Comparison of ENCODE assay signal across 11 mouse cellular contexts in genomic region chr6:144753963-144754296, GRCm38 (mm10). TPM values are rescaled to one million over a fixed set of nuclear protein-coding genes. Genes with fewer than 3 reads are reported as not detected.
DNase-seq lines count a peak whose midpoint lies in the region; ATAC-seq and TF ChIP-seq lines count a peak whose summit lies in the region.
"Had no signal": no experiment of that assay in that cellular context is flagged by ENCODE, and none has a peak within 500 bp of the region (broad histone marks: within the 10 kb centered on the region; RNA-seq: fewer than 3 reads in every experiment).

No protein-coding gene starts in this region.

- H3K4me2 ChIP-seq in forebrain, embryonic 15.5 days (replicated peaks): no peak overlapping the region
- H3K4me2 ChIP-seq in forebrain, embryonic 12.5 days: no peak overlapping the region
- no peak overlapping the region for H3K4me2 ChIP-seq in lung, embryonic 14.5 days
- H3K4me2 ChIP-seq: embryonic facial prominence, embryonic 13.5 days; hindbrain, embryonic 14.5 days had no signal

- H3K4me3 ChIP-seq in forebrain, embryonic 15.5 days: no peak overlapping the region
- no peak overlapping the region for H3K4me3 ChIP-seq in forebrain, embryonic 12.5 days (replicated peaks)
- H3K4me3 ChIP-seq in lung, embryonic 14.5 days (ENCODE audit: low read depth, low read length): no peak overlapping the region
- no peak overlapping the region for H3K4me3 ChIP-seq in layer of hippocampus, adult 2 months
- H3K4me3 ChIP-seq: embryonic facial prominence, embryonic 13.5 days had no signal

- no peaks in the 10 kb centered on the region for H3K27me3 ChIP-seq in forebrain, embryonic 15.5 days
- H3K27me3 ChIP-seq in forebrain, embryonic 12.5 days: no peaks in the 10 kb centered on the region
- H3K27me3 ChIP-seq in lung, embryonic 14.5 days (ENCODE audit: insufficient read depth, low read length): no peaks in the 10 kb centered on the region

- H3K4me1 ChIP-seq in forebrain, embryonic 15.5 days: no peaks in the 10 kb centered on the region
- H3K4me1 ChIP-seq in forebrain, embryonic 12.5 days: no peaks in the 10 kb centered on the region; the same call in 1 of the 2 replicates
- 0 out of 2 replicates have a peak, but pooled peaks cover 7% of the 10 kb centered on the region for H3K4me1 ChIP-seq in lung, embryonic 14.5 days (ENCODE audit: insufficient read depth)

- no peak for TF ChIP-seq CTCF in lung, embryonic 14.5 days (IDR thresholded peaks at IDR 0.05; ENCODE audit: low read depth)
- TF ChIP-seq CTCF in layer of hippocampus, adult 2 months (conservative IDR thresholded peaks at IDR 0.05): no peak

- H3K9ac ChIP-seq in forebrain, embryonic 15.5 days (replicated peaks): no peak overlapping the region
- no peak overlapping the region for H3K9ac ChIP-seq in forebrain, embryonic 12.5 days
- no peak overlapping the region for H3K9ac ChIP-seq in lung, embryonic 14.5 days
- H3K9ac ChIP-seq: embryonic facial prominence, embryonic 13.5 days; hindbrain, embryonic 14.5 days; liver, embryonic 14.5 days had no signal

- H3K36me3 ChIP-seq in forebrain, embryonic 15.5 days: no peaks in the 10 kb centered on the region
- no peaks in the 10 kb centered on the region for H3K36me3 ChIP-seq in forebrain, embryonic 12.5 days (replicated peaks)
- H3K36me3 ChIP-seq in lung, embryonic 14.5 days (ENCODE audit: insufficient read depth): no peaks in the 10 kb centered on the region
- H3K36me3 ChIP-seq: embryonic facial prominence, embryonic 13.5 days had no signal

- DNase-seq in adipocyte (ENCODE audit: low spot score): peak; percentile 97
- peak; percentile 75 for DNase-seq in hindlimb bud, embryonic 11.5 days (ENCODE audit: extremely low spot score, low read depth, low spot score)
- DNase-seq in lung, embryonic 14.5 days: peak; percentile 76
- DNase-seq in frontal cortex, postnatal 25 days (ENCODE audit: low spot score in 2 of 2): no peak
- DNase-seq in layer of hippocampus, adult 2 months (ENCODE audit: low spot score in 2 of 2): no peak
- DNase-seq in left cerebral cortex, adult 9 months (ENCODE audit: low spot score in 2 of 2): no peak

- no peak for ATAC-seq in forebrain, embryonic 15.5 days (replicated peaks)
- ATAC-seq in forebrain, embryonic 12.5 days (ENCODE audit: low FRiP score): no peak
- peak; percentile 54 for ATAC-seq in lung, embryonic 14.5 days (ENCODE audit: insufficient read depth)

- 52% methylated on average over 3 of the region's 3 CpGs for WGBS in forebrain, embryonic 15.5 days
- WGBS in forebrain, embryonic 12.5 days: 32% methylated on average over 3 of the region's 3 CpGs
- 28% methylated on average over 3 of the region's 3 CpGs for WGBS in lung, embryonic 14.5 days

- peak overlapping the region; percentile 46; the same call in 1 of the 2 replicates for H3K27ac ChIP-seq in forebrain, embryonic 15.5 days (replicated peaks)
- H3K27ac ChIP-seq in forebrain, embryonic 12.5 days: no peak overlapping the region
- peak overlapping the region; percentile 5; the same call in 1 of the 2 replicates for H3K27ac ChIP-seq in lung, embryonic 14.5 days (ENCODE audit: low read depth)
- no peak overlapping the region for H3K27ac ChIP-seq in layer of hippocampus, adult 2 months
- H3K27ac ChIP-seq: embryonic facial prominence, embryonic 13.5 days; hindbrain, embryonic 14.5 days; liver, embryonic 14.5 days had no signal

- H3K9me3 ChIP-seq in forebrain, embryonic 15.5 days: no peaks in the 10 kb centered on the region
- H3K9me3 ChIP-seq in forebrain, embryonic 12.5 days: no peaks in the 10 kb centered on the region
- H3K9me3 ChIP-seq in lung, embryonic 14.5 days (ENCODE audit: low read depth, low read length): no peaks in the 10 kb centered on the region
- H3K9me3 ChIP-seq: embryonic facial prominence, embryonic 13.5 days had no signal

RNA-seq across cellular contexts. Expression of gene Sox5, which starts 27.8 kb away (rescaled TPM):
- 239 and 259 TPM in 2 replicates for polyA plus RNA-seq in forebrain, embryonic 15.5 days (2015; fragmentation: Nextera tagmentation; extraction: Ambion mirVana)
- 89.0 and 102 TPM in 2 replicates for polyA plus RNA-seq in forebrain, embryonic 12.5 days (2016; fragmentation: Nextera tagmentation; extraction: Ambion mirVana)
- 21.3 and 22.3 TPM in 2 replicates for polyA plus RNA-seq in lung, embryonic 14.5 days (2014; fragmentation: Nextera tagmentation; extraction: Ambion mirVana)
- total RNA-seq in layer of hippocampus, adult 2 months (2021): 10 to 100 TPM; 36.8 to 42.0 TPM

Comparison
In these comparisons a context has a peak if more than half of its experiments do, and no peak if none do; other contexts are left out.
1. H3K27ac ChIP-seq: peak in forebrain, embryonic 15.5 days (single experiment) and lung, embryonic 14.5 days (single experiment); none in forebrain, embryonic 12.5 days (single experiment) and layer of hippocampus, adult 2 months (single experiment).
2. DNase-seq: peak in adipocyte (single experiment), hindlimb bud, embryonic 11.5 days (single experiment) and lung, embryonic 14.5 days (single experiment); none in frontal cortex, postnatal 25 days (0 of 2), layer of hippocampus, adult 2 months (0 of 2) and left cerebral cortex, adult 9 months (0 of 2).